Mouse (Mus musculus): ENCODE results near the gene Fam57b.
A peak's percentile ranks its signal among the peaks of the same experiment; 100 is the strongest.

The Fam57b gene

DNA sequence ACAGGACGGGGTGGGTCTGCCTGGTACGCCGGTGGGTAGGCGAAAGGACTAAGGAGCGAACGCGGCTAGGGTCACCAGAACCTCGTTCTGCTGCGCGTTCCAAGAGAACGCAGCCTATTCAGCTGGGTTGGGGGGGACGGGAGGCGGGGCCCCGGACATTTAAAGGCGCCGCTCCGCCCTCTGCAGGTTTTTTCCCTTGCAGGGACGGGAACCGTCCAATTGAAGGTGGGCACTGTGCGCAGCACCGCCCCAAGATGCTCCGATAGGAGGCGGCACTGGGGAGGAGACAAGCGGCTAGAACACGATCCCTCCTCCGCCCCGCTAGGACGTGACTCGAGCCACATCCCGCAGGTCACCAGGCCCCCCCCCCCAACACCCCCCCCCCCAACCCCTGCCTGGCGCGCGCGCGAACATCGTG is 1.6 kb downstream of the Fam57b start:
- DNase-seq (ENCODE audit: low spot score), result peak; percentile 98

DNA sequence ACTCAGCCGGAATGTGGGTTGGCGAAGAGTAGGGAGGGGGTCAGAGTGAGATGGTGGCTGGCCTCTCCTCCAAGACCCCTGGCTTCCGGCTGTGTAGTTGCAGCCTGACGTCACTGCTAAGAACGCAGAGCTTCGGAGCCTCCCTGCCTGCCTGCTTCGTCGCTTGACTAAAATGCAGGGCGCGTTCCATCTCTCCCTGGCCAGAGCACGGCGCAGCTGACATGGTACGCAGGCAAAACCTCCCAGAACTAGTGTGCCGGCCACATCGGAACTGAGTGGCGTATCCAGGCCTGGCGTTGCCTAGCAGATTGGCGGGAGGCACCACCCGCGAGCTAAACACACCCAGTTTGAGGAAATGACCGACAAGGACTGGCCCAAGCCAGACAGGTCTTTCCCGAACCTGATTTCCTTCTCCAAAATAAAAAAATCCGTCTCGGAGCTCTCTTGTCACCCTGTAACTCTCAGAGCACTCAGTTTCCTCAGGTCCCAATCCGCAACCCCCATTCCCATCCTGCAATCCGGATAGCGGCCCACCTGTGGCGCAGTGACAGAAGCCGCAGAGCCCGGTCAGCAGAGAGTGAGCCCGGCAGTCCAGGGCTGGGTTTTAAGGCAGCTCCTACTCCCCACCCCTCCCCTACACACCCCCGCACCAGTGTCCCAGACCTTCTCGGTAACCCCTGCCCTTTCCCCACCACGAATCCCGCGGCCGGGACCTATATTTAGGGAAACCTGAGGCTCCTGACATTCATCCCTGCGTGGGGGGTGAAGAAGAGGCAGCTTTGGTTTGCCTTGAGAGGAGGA is 2.2 kb downstream of the Fam57b start:
- DNase-seq (ENCODE audit: low spot score), result peak; percentile 46

DNA sequence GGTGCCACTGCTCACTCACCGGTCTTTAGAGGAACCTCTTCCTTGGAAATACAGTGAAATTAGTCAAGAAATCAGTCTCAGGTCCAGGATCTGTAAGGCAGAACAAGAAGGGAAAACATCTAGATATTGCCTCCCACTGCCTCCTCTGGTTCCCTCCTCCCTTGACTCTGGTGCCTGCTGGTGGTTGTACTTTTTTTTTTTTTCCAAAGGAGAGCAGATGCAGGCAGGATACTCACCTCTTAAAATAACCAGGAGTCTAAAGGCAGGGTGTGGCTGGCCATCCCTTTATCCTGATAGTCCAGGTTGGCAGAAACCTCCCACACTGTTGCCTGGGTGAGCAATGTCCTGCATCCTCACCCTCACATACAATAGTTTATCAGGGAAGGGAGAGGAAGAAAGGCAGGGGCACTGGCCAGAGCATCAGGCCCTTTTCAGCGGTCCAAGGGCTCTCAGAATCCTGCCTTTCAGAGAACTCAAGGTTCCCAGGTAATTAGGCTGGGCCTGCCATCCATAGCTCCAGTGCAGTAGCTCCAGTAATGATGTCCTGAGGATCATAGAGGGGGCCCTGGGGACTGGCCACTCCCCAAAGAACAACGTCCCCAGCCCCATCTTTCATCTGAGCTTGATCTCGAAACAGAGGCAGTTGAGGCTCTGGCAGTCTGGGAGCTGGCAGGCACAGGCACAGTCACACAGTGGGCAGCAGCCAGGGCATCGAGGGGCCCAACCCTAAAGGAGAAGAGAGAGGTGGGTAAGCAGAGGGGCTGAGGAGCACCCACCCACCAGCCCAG is 3.0 kb downstream of the Fam57b start:
- no peak for DNase-seq (ENCODE audit: low spot score)

DNA sequence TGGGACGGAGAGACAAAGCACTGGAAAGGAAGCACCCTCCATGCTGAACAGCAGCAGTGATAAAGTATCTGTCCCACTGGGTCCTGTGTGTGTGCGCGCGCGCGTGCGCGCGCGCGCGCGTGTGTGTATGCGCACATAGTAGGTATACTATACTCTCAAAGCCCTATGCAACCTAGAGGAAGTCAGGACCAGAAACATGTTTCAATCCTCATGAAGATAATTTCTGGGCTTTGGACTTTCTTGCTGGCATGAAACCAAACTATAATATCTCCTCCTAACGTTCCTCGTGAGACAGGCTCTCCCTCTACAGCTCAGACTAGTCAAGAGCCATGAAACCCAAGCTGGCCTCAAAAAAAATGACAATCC is 3.6 kb downstream of the Fam57b start:
- DNase-seq (ENCODE audit: low spot score), result no peak

DNA sequence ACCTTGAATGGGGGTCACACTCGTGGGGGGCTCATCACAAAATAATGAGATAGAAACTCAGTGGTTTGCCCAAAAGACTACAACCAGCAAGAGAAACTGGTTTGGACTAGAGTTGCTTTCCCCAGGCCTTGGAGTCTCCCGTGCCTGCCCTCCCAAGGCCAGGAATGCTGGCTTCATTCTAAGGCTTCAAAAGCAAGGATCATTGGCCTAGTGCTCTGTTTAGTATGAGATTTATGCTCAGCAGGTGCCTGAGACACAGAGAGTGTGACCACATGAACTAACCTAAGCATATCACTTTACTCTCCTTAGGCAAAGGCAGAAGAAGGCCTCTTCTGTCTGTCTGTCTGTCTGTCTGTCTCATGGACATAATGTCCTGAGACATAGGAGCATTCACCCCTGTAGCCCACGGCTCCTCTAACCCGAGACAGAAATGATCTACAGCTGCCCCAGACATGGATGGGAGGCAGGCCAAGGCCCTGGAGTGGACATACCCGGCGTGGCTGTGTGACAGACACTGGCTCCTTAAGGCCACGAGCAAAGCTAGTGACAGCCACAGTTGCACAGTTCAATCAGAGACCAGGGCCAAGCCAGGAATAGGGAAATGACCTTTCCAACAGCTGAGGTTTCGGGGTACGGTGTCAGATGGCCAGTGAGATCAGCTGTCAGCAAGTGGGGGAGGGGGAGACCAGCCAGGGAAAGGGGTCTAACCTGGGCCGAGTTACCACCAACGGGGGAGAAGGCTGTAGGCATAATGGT is 4.8 kb downstream of the Fam57b start:
- no peak for DNase-seq (ENCODE audit: low spot score)

DNA sequence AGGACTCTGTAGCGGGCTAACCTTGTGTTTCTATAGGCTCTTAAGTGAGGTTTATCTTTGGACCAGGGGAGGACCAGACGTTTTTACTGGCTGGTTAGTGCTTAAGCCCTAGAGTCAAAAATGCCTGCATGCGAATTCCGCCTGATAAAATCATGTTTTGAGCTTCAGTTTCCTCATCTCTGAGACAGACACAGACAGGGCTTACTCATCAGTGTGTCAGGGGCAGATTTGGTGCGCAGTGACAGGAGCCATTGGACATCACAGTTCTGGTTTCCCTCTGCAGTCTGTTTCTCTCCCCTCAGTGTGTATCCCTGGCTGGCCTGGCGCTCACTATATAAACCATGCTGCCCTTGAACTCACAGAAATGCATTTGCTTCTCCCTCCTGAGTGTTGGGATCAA is 5.7 kb downstream of the Fam57b start:
- no peak for DNase-seq (ENCODE audit: low spot score)

DNA sequence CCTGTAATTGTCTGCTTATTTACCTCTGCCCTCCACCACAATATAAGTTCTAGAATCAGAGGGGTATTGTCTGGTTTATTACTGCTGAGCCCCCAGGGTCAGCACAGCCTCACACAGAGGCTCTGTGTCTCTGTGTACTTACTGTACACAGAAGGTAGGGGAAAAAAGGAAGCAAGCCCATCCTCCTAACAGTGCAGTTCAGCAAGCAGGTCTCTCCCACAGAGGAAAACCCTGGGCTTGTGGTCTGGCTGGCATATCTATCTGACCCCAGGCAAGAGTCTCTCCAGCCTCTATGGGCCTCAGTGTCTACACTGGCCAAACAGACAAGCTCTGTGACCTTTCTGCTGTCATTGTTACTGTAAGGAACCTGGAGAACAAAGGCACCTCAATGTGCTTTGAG is 6.3 kb downstream of the Fam57b start:
- no peak for DNase-seq (ENCODE audit: low spot score)

DNA sequence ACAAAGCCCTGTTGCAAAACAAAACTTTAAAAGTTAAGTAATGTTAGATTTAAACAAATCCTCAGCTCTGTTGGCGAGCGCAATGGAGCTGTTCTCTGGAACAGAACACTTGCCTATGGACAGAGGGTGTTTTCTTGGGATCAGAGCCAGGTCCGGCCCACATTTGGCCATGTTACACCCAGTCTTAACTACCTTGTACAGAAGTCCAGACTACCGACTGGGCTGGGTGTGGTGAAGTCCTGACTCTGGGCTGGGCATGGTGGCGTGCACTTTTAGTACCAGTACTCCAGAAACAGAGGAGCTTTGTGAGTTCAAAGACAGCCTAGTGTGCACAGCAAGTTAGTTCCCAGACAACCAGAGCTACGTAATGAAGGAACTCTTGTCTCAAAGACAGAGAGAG is 9.5 kb downstream of the Fam57b start:
- DNase-seq (ENCODE audit: low spot score), result no peak

DNA sequence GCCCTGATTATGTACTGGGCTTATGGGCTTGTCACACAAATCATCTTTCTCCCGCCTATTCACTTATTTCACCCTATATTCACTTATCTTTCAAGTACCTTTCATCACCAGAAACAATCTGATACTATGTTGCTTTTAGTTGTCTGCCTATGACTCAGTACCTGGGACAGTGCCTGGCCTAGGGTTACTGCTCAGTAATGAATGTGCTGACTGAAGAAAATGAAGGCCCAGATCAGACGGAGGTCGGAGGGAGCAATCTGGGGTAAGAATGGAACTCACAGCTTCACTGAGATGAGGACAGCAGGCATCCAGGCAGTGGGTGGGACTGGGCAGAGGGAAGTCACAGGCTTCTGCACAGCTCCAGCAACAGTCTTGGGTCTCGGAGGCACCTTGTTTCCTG is 9.9 kb downstream of the Fam57b start:
- no peak for DNase-seq (ENCODE audit: low spot score)

DNA sequence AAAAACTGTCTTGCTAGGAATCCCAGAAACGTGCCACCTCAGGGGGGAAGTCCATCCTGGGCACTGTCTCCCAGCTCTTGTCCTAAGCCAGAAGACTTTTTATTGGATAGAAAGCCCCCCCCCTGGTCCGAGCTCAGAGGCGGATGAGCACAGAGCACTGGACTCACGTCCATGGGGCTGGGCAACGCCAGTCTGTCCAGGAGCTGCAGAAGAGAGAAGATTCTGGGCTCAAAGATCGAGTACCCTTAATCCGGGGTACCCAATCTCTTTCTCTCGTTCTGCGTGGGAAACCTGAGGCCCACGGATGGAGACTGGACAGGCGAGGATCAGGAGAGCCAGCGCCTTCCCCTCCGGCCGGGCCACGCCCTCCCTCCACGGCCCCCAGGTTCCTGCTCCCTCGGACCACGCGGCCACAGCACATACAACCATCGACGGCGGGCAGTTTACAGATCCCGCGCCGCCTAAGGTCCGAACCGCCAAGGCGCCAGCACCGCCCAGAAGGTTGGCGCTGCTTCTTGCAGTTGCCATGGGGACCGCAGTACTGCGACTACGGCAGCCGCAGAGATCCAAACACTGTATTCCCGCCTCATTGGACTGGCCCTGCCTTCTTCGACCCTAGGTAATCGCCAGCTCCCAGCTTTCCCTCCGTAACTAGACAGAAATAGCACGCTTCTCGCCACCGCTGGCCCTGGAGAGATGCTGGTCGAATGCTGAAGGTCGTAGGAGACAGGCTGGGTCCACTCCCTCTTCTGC is 11.4 kb downstream of the Fam57b start:
- peak; percentile 88 for DNase-seq (ENCODE audit: low spot score)

DNA sequence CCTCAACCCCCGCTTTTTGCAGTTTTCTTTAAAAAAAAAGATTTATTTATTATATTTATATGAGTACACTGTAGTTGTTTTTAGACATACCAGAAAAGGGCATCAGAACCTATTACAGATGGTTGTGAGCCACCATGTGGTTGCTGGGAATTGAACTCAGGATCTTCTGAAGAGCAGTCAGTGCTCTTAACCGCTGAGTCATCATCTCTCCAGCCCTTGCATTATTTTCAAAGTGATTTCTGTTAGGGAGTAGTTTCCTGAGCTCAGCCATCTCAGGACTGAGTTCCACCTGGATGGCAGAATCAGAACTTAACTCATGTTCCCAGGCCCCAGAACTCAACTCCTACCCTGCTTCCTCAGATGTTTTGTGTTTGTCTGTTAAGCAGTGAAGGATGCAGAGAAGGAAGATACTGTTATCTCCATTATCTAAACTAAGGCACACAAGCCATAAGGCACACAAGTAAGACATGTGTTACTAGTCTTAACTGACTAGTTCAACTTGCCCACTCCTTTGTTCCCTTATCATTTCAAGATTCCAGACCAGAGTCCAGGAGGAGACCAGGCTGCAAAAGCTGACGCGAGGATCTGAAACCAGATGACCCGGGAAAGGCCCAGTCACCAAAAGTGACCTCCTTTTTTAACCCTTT is 12.4 kb downstream of the Fam57b start:
- DNase-seq (ENCODE audit: low spot score), result no peak

DNA sequence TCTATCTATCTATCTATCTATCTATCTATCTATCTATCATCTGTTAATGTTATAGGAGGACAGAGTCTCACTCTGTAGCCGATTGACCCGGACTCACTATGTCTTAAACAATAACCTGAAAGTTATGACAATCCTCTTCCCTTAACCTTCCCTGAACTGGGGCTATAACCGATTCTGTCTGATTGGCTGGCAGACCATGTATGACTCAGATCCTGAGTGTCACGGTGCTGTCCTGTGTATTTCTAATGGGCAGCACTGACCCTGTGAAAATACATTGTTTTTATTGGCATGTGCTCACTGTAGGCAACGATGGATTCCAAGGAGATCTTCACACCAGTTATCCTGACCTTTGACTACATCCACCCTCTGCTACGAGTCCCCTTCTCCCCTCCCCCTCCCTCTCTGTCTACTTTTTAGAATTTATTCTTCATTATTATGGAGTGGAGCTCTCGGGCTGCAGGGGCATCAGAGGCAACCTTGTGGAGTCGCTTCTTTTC is 18.3 kb downstream of the Fam57b start:
- no peak for DNase-seq (ENCODE audit: low spot score)

DNA sequence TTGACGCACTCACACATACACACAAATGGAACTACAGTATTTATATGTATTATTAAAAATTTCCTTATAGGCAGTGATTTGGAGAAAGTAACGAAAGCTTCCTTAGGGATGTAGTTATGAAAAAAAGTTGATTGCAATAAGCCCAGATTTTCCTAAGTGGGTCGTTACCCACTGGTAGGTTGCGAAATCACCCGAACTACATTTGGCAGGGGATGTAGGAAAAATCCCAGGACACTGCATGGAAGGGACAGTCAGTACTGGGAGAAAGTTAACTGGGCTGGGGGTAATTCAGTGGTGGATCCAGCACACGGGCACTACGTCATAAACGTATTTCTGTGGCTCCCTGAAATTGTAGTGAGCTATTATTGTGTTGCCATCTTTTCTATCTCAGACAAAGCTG is 19.0 kb downstream of the Fam57b start:
- no peak for DNase-seq (ENCODE audit: low spot score)

DNA sequence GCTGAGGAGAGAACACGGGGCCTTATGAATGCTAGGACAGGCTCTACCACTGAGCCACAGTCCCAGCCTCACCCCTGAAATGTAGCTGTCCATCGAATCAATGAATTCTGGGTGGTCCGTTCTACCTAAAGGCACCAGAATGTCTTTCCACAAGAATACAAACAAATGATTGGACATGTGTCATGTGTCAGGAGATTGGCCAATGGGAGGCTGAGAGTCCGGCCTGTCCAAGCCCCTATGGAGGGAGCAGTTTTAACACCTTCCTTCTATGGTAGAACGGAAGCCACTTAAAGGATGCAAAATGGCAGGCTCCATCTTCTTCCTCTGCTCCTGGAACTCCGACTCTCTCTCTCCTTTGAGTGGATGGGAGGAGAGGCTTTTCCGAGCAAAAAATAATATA is 20.1 kb downstream of the Fam57b start:
- DNase-seq (ENCODE audit: low spot score), result no peak

DNA sequence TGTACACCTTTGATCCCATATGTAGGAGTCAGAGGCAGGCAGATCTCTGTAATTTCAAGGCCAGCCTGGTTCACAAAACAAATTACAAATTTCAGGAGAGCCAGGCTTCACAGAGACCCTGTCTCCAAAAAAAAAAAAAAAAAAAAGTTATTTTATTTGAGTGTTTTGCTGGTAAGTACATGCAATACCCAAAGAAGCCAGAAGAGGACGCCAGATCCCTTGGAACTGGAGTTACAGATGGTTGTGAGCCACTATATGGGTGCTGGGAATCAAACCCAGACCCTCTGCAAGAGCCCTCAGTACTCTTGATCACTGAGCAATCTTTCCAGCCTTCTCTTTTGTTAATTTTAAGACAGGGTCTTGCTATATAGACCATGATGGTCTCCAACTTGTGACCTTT is 21.4 kb downstream of the Fam57b start:
- no peak for DNase-seq (ENCODE audit: low spot score)

DNA sequence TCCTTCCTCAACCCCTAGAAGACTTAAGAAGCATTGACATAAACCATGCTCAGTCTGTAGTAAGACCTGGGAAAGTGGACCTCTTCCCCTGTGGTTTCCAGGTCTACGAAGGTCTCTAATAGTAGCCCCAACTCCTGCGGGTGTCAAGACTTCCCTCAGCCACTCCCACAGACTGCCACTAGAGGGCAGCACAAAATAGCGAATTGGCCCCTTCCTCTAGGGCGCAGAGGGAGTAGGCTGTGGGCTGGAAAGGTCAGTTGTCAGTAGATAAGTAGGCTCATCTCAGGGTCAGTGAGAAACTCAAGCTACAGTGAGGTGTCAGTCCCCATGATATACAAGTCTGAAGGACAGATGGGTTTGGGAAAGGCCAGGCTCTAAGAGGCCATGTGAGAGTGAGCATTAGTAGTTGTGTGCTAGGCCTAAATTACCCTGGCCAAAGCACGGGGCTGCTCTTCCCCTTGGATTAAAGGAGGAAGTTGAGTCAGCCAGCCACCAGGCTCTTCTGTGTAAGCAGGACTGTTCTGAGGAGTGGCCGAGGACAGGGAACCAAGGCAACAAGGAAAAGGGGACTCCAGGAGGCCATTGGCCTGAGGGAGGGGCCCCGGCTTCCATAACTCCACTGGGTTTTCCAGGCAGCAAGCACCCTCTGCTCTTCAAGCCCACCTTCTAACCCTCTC is 24.5 kb downstream of the Fam57b start:
- peak; percentile 82 for DNase-seq (ENCODE audit: low spot score)

DNA sequence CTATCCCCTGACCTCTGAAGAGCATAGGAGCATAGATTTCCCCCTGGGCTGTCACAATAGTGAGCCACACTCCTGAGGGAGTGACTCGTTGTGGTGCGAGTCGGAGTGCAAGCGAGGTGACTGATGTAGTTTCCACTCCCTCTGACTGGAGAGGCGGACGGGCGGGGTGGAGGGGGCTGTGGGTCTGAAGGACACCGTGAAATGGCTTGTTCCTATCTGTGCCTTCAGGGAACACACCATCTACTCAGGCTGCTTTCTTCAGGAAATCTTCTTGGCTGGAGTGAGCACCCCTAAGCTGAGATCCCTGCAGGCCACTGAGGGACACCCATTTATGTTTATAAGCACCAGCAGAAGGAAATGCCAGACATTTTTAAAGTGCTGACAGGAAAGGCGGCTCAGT is 25.3 kb downstream of the Fam57b start:
- DNase-seq (ENCODE audit: low spot score), result no peak

DNA sequence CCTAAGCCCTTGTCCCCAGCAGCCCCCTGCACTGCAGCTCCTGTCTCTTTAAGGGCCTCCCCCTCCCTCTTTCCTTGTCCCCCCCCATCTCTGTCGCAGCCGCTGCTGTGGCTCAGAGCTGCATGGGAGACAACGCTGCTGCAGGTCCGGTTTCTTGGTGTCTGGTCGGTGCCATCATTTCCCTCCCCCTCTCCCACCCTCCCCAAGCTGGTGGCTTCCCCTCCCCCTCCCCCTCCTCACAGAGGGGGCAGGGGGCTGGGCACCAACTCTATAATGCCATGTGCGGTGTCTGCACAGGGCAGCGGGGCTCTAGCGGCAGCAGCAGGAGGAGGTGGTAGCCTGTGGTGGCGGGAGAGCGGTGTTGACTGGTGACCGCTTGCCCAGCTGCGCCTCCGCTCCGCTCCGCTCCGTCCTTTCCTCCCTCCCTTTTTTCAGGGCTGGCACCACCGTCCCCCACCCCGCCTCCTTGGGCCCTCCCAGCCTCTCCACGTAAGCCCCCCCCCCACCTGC is 25.8 kb downstream of the Fam57b start:
- DNase-seq (ENCODE audit: low spot score), result no peak

DNA sequence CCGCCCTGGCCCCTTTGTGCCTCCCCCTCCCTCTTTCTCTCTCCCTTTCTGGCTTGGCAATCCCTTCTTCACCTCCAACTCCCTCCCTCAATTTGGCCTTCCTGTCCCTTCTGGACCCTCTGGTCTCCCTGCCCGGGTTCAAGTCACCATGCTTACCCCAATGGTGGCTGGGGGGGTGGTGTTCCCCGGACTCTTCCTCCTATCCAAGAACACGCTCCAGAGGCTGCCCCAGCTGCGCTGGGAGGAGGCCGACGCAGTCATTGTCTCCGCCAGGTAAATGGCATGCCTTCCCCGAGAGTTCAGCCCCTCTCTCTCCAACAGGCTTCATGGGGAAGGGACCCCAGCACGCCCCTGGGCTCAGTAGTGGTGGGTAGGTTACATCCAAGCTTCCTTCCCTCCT is 26.5 kb downstream of the Fam57b start:
- DNase-seq (ENCODE audit: low spot score), result no peak

DNA sequence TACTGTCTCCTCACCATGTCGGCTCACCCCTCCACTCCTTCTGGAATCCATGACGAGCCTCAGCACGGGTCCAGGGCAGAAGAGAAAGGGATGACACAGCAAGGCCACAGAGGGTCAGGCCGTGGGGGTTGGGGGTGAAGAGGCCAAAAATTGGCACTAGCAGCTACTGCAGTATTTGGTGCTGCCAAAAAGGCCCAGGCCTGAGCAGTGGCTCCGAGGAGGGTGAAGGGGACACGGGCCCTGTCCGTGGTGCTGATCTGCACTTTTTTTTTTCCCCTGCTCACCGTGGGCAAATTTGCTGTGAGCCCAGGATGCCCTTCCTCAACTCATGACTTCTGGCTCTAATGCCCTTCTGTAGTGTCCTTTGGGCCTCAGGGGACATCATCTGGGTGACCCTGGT is 27.9 kb downstream of the Fam57b start:
- no peak for DNase-seq (ENCODE audit: low spot score)

DNA sequence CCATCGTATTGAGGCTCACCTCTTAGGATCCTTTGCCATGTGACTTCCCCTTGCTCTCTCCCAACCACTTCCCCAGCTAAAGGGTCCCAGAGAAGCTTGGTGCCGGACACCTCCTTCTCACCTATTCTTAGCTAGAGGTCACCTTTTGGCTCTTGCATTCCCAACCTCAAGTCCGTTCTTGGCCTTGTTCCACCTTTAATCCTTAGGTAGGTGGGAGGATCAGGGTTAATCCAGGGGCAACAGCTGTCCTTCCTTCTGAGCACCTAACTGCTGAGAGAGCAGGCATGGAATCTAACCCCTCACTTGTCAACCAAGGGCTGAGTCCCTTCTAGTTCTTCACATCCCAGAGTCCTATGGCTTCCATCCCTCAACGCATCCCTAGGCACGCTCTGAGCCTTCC is 28.5 kb downstream of the Fam57b start:
- DNase-seq (ENCODE audit: low spot score), result no peak
